Mouse (Mus musculus) subcutaneous adipose tissue, adult 2 months (tissue): ENCODE results near the gene Cd300ld2. TPM values are rescaled to one million over a fixed set of nuclear protein-coding genes. Genes with fewer than 3 reads are reported as not detected.

Experiments used
- polyA plus RNA-seq: library from polyadenylated mRNA; depleted of rRNA; stranded (reverse); fragments of >200 nt; gene quantifications from 2 replicates; pipeline ENCODE4 v1.2.3, GENCODE M21; 2012; ENCODE audit warnings: low replicate concordance; rRNA removed

Cd300ld2 gene
- polyA plus RNA-seq = 1.4 and 3.3 TPM in 2 replicates

DNA sequence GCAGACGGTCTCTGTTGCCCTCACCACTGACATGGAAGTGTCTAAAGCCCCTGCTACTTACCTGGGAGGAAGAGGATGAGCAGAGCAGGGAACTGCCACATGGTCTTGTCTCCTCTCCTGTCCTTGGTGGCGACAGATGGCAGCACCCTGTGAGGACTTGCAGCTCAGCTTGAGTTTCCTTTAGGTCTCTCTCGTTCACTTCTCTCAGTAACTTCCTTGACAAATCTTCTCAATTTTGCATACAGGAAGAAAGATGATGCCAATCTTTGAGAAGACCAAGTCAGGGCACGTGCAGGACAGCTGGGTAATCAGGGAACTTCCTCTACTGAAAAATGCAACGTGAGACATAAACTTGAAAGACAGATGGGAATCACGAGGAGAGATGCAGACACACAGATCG lies at the start of gene Cd300ld2:
Gene Cd300ld2, minus strand, starts transcription at position 101 of the 400 bp plus-strand sequence.

DNA sequence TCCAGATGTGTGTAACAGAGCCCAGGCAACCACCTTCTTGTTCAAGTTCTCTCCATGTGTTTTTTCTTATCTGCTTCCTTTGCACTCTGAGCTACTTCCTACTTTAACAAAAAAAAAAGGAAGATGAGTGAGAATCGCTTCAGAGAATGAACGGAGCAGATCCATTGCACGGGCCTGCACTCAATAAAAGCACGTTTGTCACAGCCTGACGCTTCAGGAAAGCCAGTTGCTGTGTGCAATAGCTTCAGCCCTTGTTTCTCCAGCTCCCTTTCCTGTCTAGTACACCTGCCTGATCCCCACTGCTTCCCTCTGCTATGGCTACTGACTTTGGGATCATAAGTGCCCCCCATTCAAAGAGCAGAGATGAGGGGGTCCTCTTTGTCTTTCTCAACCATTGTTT lies 46.1 kb upstream of the Cd300ld2 start, which contains the start of gene Cd300e:
Gene Cd300e, minus strand, starts transcription at position 101 of the 400 bp plus-strand sequence.

DNA sequence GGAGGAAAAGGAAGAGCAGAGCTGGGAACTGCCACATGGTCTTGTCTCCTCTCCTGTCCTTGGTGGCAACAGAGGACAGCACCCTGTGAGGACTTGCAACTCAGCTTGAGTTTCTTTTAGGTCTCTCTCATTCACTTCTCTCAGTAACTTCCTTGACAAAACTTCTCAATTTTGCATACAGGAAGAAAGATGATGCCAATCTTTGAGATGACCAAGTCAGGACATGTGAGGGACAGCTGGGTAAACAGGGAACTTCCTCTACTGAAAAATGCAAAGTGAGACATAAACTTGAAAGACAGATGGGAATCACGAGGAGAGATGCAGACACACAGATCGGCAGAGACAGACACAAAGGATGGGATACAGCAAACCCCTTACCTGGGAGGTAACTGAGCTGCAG lies 32.3 kb upstream of the Cd300ld2 start, which contains the start of gene Cd300ld3:
Gene Cd300ld3, minus strand, starts transcription at position 151 of the 400 bp plus-strand sequence.

DNA sequence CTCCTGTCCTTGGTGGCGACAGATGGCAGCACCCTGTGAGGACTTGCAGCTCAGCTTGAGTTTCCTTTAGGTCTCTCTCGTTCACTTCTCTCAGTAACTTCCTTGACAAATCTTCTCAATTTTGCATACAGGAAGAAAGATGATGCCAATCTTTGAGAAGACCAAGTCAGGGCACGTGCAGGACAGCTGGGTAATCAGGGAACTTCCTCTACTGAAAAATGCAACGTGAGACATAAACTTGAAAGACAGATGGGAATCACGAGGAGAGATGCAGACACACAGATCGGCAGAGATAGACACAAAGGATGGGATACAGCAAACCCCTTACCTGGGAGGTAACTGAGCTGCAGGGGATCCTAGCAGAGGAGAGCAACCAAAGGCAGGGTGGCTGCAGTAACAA lies 21.7 kb upstream of the Cd300ld2 start, which contains the start of gene Cd300ld5:
Gene Cd300ld5, minus strand, starts transcription at position 101 of the 400 bp plus-strand sequence.

DNA sequence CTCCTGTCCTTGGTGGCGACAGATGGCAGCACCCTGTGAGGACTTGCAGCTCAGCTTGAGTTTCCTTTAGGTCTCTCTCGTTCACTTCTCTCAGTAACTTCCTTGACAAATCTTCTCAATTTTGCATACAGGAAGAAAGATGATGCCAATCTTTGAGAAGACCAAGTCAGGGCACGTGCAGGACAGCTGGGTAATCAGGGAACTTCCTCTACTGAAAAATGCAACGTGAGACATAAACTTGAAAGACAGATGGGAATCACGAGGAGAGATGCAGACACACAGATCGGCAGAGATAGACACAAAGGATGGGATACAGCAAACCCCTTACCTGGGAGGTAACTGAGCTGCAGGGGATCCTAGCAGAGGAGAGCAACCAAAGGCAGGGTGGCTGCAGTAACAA lies 10.9 kb upstream of the Cd300ld2 start, which contains the start of gene Cd300ld4:
Gene Cd300ld4, minus strand, starts transcription at position 101 of the 400 bp plus-strand sequence.

DNA sequence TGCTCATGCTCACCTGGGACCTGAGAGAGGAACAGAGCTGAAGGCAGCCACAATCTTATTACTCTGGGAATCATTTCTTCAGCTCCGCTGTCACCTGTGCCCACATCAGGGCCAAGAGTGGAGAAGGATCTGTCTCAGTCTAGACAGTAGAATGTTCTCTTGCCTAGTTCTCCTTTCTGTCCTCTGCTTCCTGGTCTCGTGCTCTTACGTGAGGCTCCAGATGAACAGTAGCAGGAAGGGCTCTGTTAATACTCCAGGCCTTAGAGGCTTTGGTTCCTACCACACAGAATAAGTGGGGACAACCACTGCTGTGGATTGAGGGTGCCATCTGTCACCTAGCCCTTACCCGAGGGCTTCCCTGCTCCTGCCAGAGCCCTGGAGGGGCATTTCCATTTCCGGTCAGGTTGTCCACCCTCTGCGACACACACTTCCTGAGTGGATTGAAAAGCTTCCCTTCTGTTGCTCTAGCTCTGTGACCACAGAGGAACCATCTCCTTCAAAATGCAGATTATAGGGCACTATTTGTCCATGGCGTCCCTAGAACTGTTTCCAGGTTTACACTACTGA lies 14.4 kb downstream of the Cd300ld2 start, which contains the start of gene Cd300c2:
Gene Cd300c2, minus strand, starts transcription at position 407 of the 567 bp plus-strand sequence.

DNA sequence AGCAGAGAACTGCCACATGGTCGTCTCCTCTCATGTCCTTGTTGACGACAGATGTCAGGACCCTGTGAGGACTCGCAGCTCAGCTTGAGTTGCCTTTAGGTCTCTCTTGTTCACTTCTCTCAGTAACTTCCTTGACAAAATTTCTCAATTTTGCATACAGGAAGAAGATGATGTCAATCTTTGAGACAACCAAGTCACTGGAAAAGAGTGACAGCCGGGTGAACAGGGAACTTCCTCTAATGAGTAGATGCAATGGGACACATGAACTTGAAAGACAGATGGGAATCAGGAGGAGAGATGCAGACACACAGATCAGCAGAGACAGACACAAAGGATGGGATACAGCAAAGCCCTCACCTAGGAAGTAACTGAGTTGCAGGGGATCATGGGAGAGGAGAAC lies 26.2 kb downstream of the Cd300ld2 start, which contains the start of gene Cd300ld:
Gene Cd300ld, minus strand, starts transcription at position 130 of the 400 bp plus-strand sequence.

DNA sequence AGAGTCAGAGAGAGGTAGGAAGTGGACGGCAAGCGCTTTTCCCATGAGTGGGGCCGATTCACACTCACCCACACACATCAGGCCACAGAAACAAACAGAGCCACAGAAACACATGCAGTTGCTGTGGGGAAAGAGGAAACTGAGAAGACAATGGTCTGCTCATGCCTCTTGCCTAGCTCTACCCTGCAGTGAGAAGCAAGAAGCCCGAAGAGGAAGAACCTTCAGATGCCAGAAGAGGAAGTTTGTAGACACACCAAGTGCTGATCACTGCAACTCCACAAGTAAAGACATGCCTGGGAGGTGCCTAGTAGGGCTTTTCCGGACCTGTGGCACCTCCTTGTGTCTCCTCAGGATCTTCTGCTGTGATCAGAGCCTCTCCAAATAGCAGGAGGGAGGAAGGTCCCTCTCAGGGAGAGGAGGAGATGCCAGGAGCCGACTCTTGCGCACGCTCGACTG lies 47.2 kb downstream of the Cd300ld2 start, which contains the start of gene Cd300c:
Gene Cd300c, minus strand, starts transcription at position 406 of the 456 bp plus-strand sequence.

Other genes starting within 250 kb of the Cd300ld2 start
- gene Btbd17, start 220.2 kb downstream of the Cd300ld2 start, polyA plus RNA-seq = 0.67 and 0.78 TPM in 2 replicates
- gene Gpr142, start 217.3 kb downstream of the Cd300ld2 start, polyA plus RNA-seq = 0.12 TPM in 1 of 2 replicates, not detected in the other
- gene Gprc5c, start 165.0 kb downstream of the Cd300ld2 start, polyA plus RNA-seq = 20.8 and 50.7 TPM in 2 replicates
- gene Cd300a, start 126.2 kb downstream of the Cd300ld2 start, polyA plus RNA-seq = 3.3 and 4.1 TPM in 2 replicates
- 4.8 and 6.8 TPM in 2 replicates for gene Cd300lb, start 81.8 kb downstream of the Cd300ld2 start, polyA plus RNA-seq
- 0.54 TPM in 1 of 2 replicates, not detected in the other for gene Cd300c, start 47.0 kb downstream of the Cd300ld2 start, polyA plus RNA-seq
- 4.3 and 5.3 TPM in 2 replicates for gene Cd300ld, start 26.3 kb downstream of the Cd300ld2 start, polyA plus RNA-seq
- 6.8 and 17.5 TPM in 2 replicates for gene Cd300c2, start 14.3 kb downstream of the Cd300ld2 start, polyA plus RNA-seq
- gene Cd300ld4, start 10.8 kb upstream of the Cd300ld2 start, polyA plus RNA-seq = 3.3 TPM in 2 replicates
- 7.1 and 7.3 TPM in 2 replicates for gene Cd300ld5, start 21.6 kb upstream of the Cd300ld2 start, polyA plus RNA-seq
- gene Cd300ld3, start 32.2 kb upstream of the Cd300ld2 start, polyA plus RNA-seq = 72.6 and 85.8 TPM in 2 replicates
- gene Cd300e, start 46.0 kb upstream of the Cd300ld2 start, polyA plus RNA-seq = 0.20 and 0.30 TPM in 2 replicates
- 0.99 and 1.1 TPM in 2 replicates for gene Rab37, start 75.2 kb upstream of the Cd300ld2 start, polyA plus RNA-seq
- gene Cd300lf, start 117.8 kb upstream of the Cd300ld2 start, polyA plus RNA-seq = 0.75 and 6.3 TPM in 2 replicates
- gene Slc9a3r1, start 147.1 kb upstream of the Cd300ld2 start, polyA plus RNA-seq = 12.4 and 42.5 TPM in 2 replicates
- 20.1 and 31.2 TPM in 2 replicates for gene Tmem104, start 171.3 kb upstream of the Cd300ld2 start, polyA plus RNA-seq
- 21.8 and 40.5 TPM in 2 replicates for gene Nat9, start 171.7 kb upstream of the Cd300ld2 start, polyA plus RNA-seq